Mouse (Mus musculus) urinary bladder, postnatal 4 days (tissue): ENCODE measurements around the gene Cfl1.

Experiments used
- DNase-seq, 2 experiments: peaks; one replicate each; pipeline ENCODE4 v3.0.0; 2021 to 2022; ENCODE audit warnings: low spot score in 2 of 2

The Cfl1 gene

DNA sequence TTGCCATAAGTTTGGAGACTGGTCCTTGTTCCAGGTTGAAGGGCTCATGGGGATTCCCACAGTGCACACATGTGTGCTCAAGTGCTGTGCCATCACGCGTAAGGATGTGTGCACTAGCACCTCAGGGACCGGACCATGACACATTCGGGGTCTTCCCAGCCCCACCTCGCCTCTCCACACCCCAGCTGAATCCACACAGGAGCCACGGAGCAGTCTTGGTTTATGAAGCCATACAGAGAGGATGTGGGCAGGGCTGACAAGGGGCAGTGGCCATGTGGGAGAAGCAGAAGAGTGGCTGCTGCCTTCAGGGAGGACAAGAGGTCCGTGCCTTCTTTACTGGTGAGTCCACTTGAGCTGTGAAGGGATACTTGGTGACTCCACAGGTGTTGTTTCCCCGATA lies 25.2 kb upstream of the Cfl1 start:
- DNase-seq = no peak

DNA sequence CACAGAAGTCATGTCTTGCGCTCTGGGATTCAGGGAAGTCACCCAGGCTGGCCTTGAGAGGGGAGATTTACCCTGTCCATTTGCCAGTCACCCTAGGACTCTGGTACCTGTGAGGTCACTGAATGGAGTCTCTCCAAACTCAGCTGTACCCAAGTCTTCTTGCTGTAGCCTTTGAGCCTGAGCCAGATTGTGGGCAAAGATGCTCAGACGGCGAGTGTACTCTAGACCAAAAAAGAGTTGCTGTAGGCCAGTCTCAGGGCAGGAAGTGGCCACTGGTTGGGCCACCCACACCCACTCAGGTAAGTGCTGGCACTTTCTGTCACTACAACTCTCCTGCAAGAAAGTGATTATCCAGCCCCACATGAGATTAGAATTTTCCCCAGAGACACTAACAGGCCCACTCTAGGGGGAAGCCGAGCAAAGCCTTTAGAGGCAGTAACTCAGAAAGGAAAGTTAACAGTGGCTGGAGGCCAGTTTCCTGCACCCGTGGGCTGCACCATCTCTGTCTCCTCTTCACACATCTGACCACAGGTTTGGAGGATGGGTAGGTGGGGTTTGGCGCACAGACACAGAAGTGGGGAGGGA lies 23.2 kb upstream of the Cfl1 start:
- DNase-seq = no peak

DNA sequence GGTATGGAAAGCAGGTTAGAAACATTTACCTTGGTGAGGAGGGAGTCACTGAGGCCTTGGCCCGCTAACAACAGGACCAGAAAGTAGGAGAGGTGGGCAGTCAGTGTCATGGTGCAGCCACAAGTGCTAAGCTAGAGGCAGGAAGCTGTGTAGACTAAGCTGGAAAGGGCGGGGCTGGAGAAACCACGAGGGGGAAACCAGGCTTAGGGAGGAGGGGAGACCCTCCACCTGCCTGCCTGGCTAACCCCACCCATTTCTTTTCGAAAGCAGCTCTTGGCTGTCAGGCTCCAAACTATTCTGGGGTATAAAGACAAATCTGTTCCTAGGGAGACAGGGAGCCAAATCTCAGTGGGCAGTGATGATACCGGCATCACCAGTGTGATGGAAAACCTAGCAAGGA lies 21.9 kb upstream of the Cfl1 start, which contains the start of gene Ctsw:
Gene Ctsw (minus strand): TSS at position 134 of the 400 bp plus-strand sequence.
- no peak for DNase-seq

DNA sequence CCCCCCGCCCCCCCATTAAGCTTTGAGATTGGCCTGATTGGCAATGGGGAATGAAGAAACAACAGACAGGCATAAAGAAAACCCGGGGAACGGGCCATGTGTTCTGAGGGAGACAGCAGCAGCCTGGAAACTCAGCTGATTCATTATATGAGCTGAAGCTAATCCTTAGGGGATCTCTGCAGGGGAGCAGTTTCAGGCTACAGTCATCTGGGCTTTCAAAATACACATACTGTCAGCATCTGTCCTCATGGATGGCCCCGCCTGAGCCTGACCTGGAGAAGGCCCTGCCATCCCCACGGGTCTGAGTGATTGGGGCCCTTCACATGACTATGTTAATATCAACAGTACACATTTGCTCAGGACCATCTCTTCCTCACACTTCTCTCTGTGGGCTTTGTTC lies 18.4 kb upstream of the Cfl1 start:
- no peak for DNase-seq

DNA sequence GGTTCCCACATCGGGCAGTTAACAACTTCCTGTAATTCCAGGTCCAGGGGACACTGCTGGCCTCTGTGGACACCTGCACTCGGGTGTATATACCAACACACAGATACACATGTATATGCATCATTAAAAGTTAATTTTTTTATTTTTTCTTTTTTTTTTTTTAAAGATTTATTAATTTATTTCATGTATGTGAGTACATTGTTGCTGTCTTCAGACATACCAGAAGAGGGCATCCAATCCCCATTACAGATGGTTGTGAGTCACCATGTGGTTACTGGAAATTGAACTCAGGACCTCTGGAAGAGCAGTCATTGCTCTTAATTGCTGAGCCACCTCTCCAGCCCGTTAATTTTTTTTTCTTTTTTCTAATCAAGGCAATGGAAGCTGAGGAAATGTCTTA lies 17.4 kb upstream of the Cfl1 start:
- no peak for DNase-seq

DNA sequence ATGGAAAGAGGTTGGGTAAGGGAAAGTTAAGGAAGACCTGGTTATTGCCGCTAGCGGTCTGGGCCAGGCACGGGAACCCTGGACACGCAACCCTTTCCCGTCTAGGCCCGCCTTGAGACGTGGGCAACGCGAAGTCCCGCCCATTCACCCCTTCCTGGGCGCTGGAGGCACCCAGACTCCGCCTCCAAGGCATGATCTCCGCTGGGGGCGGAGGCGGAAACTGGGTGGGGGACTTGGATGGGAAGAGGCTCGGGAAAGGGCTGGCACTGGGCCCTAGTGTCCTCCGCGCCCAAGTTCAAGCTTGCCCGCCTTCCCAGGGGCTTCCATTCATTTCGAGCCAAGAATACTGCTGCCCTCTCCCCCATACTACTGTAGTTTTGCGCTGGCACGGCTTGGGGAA lies 16.5 kb upstream of the Cfl1 start, which contains the start of gene Efemp2:
Gene Efemp2 (plus strand): TSS at position 235 of the 400 bp plus-strand sequence.
- DNase-seq = peak; percentile 77 to 79

DNA sequence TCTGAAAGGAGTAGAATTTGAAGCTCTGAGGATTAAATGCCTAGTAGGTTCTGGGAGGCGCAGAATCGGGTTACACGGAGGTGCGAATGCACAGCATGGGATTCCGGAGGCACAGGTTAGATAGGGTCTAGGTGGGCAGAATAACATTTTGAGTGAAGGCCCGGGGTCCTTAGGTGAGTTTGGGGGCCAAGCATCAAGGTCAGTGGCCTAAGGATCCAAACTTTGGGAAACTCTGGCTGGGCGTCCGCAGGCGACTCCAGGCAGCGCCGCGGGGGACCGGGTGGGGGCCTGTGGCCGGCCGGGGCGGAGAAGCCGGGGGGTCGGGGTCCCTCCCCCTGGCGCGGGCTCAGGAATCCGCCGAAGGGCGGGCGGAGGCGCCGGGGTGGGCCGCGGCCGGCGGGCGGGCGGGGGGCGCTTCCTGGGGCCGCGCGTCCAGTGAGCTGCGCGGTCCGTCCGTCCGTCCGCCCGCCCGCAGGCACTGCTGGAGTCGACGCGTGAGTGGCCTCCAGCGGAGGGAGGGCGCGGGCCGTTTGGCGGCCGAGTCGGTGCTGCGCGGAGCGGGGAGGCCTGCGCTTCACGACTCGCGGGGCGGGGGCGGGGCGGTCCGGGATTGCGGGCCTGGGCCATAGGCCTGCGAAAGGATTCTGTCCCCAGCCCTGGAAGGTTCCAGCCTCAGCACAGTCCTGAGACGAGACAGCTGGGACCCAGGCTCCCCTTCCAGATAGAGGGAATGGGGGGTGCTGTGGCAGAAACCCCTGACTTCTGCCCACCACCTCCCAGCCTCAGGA lies 15.8 kb upstream of the Cfl1 start:
- DNase-seq = no peak

DNA sequence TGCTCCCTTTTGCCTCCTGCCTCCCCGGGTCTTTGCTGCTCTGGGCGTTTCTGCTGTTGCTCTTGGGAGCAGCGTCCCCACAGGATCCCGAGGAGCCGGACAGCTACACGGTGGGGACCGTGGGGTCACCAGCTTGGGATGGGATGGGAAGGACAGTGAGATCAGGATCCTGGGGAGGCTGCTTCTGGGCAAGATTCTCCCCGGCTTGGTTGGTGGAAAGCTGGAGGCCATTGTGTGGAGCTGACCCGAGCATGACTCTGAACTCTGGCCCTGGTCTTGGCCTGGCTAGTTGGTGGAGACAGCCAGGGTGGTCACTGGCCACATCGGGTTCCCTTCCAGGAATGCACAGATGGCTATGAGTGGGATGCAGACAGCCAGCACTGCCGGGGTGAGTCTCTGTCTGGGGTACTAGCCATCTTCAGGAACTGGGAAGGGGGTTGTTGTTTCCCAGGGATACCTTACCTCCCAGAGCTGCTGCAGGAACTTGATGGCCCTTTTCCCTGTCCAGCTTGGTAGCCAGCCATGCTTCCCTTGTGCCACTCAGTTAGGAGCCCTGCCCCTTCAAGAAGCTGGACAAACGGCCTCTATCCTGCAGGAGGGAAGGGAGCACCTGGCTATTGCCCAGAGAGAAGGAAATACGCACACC lies 15.1 kb upstream of the Cfl1 start:
- no peak for DNase-seq

DNA sequence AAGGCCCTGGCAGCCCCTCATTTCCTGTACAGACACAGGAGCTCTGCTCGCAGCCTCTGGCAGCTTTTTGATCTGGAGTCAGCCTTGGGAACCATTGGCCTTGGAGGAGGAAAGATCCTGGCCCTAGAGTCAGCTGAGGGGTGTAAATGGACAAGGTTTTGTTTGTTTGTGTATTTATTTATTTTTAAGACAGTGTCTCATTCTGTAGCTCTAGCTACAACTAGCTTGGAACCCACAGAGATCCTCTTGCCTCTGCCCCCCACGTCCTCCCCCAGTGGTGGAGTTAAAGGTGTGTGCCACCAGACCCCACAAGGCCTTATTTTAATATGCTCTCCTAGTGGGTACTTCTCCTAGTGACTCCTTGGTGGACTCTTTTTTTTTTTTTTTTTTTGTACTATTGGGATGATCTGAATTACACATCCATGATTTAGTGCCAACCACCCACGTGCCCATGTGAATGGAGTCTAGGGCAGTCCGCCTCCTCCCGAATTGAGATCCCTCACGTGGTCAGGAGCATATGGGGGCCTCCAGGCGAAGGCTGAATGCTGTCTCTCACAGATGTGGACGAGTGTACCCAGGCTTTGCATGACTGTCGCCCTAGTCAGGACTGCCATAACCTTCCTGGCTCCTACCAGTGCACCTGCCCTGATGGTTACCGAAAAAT lies 13.1 kb upstream of the Cfl1 start:
- DNase-seq = no peak

DNA sequence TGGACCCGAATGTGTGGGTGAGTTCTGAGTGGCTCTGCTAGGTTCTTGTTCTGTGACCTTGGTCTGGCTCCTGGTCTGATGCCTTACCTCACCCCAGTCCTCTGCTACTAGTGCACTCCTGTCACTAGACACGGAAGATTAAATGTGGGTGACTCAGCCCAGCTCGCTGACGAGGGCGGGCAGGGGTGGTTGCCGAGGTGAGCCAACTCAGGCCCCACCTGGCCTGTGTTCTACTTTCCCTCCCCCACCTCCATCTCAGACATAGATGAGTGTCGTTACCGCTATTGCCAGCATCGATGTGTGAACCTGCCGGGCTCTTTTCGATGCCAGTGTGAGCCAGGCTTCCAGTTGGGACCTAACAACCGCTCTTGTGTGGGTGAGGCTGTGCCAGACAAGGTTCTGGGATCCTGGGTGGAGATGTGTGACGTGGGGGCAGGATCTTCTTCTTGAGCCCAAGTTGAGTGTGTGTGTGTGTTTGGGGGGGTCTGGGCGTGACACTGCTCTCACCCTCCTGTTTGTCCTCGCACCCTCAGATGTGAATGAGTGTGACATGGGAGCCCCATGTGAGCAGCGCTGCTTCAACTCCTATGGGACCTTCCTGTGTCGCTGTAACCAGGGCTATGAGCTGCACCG lies 12.5 kb upstream of the Cfl1 start:
- DNase-seq = no peak

DNA sequence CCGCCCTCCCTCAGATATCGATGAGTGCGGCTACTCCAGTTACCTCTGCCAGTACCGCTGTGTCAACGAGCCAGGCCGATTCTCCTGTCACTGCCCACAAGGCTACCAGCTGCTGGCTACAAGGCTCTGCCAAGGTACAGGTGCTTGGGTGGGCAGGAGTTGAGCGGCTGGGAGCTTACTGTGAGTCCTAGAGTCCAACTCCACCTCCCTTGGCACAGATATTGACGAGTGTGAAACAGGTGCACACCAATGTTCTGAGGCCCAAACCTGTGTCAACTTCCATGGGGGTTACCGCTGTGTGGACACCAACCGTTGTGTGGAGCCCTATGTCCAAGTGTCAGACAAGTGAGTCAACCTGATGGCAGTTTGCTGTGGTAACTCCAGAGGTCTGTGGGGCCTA lies 10.2 kb upstream of the Cfl1 start:
- DNase-seq = no peak

DNA sequence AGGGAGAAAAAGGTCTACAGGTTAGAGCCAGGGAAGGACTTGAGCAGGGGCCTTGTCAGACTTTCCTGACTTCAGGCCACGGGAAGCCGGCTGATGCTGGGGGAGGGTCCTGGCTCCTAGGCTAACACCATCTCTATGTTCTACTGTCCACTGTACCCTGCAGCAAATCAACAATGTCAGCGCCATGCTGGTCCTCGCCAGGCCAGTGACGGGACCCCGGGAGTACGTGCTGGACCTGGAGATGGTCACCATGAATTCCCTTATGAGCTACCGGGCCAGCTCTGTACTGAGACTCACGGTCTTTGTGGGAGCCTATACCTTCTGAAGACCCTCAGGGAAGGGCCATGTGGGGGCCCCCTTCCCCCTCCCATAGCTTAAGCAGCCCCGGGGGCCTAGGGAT lies 8.9 kb upstream of the Cfl1 start:
- DNase-seq = no peak

DNA sequence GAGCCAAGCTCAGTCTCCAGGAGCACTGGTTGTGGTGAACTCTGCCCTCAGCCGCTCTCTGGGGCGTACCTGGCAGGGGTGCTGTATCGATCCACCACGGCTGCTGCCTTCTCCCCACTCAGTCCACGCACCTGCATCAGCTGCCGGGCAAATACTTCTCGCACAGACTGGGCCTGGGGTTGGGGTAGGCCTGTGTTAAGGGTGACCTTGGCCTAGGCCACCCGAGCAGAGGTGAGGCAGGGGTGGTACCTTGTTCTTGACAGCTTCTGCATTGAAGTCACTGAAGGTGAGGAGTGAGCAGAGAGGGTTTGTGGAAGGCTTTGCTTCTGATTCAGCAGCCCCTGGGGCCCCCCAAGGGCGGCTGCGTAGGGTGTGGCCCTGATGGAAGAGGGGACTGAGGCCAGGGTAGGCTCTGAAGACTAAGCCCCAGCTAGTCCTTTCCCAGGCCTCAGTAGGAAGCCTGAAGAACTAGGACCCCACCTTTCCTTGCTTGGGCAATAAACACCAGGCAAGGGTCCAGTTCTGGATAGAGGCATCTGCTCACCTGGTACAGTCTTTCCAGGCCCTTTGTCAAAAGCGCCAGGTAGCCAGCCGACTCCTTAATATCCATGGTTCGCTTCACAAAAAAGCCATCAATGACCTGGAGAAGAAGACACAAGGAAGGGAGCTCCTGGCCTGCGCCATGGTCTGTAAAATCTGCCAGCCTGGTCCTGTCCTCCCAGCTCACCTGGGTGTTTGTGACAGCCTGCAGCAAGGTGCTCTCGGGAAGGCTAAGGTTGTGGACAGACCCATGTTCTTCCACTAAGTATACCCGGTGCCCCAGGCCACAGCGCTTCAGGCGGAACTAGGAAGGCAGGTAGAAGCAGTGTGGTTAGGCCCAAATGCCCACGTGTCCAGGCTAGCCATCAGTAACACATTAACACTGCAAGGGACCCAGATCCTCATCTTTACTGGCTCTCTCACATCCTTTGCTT lies 6.6 kb upstream of the Cfl1 start:
- DNase-seq = no peak

DNA sequence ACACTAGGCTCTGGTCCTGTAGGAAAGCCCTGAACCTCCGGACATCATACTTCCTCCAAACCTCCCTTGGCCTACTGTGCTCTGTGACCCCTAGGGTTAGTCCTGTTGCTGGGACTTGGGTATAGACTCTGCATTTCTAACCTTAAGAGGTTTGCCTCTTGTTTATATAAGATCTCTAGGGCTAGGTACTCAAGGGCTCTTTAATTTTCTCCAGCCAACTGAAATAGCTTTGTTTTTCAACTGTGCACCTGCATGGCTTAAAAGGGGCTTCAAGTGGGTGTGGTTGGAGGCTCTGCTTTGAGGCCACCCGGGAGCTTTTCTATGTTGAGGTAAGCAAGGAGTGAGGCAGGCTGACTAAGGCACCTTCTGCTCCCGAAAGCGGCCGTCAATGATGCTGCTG lies 5.8 kb upstream of the Cfl1 start:
- no peak for DNase-seq

DNA sequence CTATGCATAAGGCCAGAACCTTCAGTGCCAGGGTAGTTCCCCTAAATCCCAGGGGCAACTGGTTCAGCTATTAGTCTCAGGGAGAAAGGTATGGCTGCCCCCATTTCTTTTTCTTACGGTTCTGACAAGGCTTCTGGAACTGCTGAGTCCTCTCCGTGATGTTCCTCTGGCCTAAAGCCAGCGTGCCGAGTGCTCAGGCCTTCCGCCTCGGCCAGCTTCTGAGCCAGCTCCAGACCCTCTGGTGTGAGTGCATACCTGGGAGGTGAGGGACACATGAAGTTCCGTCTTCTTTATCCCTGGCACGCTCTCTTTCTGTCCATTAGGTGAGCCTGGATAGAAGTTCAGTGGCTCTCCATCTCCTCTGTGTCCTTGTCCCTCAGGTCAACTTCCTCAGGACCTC lies 4.9 kb upstream of the Cfl1 start:
- DNase-seq = no peak

DNA sequence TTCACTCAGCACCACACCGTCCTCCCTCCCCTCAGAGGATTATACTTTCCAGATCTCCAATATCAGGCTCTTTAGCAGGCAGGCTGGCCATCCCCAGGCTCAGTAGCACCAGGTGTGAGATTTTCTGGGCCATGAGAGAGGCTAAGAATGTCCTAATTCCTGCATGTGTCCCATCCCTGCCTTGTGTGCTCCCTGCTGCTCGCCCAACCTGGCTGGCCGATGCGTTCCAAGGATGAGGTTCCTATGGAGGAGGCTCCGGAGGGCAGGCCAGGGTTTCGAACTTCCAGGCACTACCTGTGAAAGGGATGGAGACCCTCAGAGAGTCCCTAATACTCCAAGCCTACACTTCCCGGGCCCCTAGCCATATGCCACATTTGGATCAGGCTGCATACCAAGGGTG lies 4.4 kb upstream of the Cfl1 start:
- DNase-seq = no peak

DNA sequence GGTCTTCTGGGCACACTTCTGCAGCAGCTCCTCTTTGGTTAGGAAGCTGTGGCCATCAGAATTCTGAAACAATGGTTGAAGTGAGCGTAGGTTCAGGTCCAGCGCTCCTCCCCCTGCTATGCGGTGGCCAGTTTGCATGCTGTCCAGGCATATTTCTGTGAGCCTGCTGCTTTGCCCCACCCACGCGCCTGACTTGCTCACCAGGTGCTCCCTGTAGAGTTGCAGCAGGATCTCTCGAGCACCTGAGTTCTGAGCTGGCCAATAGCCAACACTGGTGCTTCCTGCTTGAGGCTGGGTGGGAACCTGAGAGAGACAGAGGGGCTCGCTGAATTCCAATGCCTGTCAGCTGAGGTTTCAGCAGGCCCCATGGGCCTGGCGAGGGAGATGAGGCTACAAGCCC lies 4.0 kb upstream of the Cfl1 start:
- DNase-seq = no peak

DNA sequence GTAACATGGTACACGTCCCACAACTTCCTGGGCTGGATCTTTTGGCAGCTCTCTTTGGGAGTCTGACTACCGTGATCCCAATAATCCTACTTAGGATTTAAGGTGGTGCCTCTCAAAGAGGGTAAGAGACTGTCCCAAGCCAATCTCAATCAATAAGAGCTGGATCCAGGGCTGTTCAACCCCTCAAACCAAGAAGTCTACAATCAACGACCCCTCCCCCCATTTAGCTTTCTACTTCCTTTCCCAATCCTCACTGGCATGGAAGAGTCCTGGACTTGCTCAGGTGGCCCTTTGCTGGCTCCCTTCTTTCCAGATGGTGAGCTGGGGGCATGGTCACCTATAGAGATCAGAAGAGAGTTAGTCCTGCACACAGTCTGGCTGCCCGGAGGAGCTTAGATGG lies 3.5 kb upstream of the Cfl1 start:
- no peak for DNase-seq

DNA sequence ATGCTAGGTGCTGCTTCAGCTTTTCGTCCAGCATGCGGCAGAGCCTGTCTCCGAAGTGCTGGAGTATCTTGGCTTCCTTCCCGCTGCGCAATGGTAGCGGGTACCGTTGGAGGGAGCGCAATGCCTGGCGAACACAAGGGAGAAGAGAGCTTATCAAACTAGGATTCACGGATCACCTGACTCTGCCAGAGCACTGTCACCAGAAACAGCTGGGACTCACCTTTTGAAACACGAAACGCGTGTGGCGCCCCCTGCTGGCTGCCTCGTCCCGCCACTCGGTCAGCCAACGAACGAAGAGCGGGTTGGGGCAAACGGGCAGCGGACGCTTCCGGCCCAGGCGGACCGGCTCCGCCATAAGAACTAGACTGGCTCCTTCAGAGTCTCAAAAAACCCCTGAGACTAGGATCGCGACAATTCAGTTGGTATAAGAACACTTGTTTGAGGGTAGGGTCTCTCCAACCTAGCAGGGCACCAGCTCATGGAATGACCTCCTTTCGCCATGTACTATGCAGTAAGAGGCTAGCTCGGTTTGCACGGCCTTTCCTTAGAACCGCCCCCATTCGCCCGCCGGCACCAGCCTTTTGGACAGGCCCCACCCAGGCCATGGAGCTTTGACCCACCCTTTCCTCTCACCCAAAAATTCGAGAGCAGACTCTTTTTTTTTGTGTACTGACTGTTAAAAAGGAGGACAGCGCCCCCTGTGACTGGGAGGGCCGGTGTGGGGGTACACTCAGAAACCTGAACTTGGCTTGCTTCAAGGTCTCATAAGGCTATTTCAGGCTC lies 2.3 kb upstream of the Cfl1 start, which contains the start of gene Mus81:
Gene Mus81 (minus strand): TSS at position 635 of the 783 bp plus-strand sequence.
- peak; percentile 94 to 95 for DNase-seq
